Comparison of ENCODE assay signal across 18 mouse cellular contexts in genomic region chr2:156951301-156952094, GRCm38 (mm10). TPM values are rescaled to one million over a fixed set of nuclear protein-coding genes. Genes with fewer than 3 reads are reported as not detected.
DNase-seq lines count a peak whose midpoint lies in the region; ATAC-seq and TF ChIP-seq lines count a peak whose summit lies in the region.
"Had no signal": no experiment of that assay in that cellular context is flagged by ENCODE, and none has a peak within 500 bp of the region (broad histone marks: within the 10 kb centered on the region; RNA-seq: fewer than 3 reads in every experiment).

No protein-coding gene starts in this region.

- H3K4me3 ChIP-seq in forebrain, embryonic 16.5 days (replicated peaks; ENCODE audit: low read length) = no peak overlapping the region
- H3K4me3 ChIP-seq in forebrain, embryonic 13.5 days = no peak overlapping the region
- H3K4me3 ChIP-seq in liver, adult 2 months (ENCODE audit: insufficient read depth, low read depth, low read length) = no peak overlapping the region
- H3K4me3 ChIP-seq in liver, embryonic 15.5 days (replicated peaks) = no peak overlapping the region
- H3K4me3 ChIP-seq: heart, embryonic 12.5 days; midbrain, embryonic 12.5 days; myocyte had no signal

- no peaks in the 10 kb centered on the region for H3K27me3 ChIP-seq in forebrain, embryonic 16.5 days (replicated peaks; ENCODE audit: control insufficient read depth, insufficient read depth, low read length)
- no peaks in the 10 kb centered on the region for H3K27me3 ChIP-seq in forebrain, embryonic 13.5 days
- no peaks in the 10 kb centered on the region for H3K27me3 ChIP-seq in liver, adult 2 months (ENCODE audit: control insufficient read depth, insufficient read depth, low read length)
- H3K27me3 ChIP-seq in liver, embryonic 15.5 days = no peaks in the 10 kb centered on the region
- H3K27me3 ChIP-seq: heart, embryonic 12.5 days; midbrain, embryonic 12.5 days; Patski had no signal

- peaks cover 6% of the 10 kb centered on the region; the same call in 1 of the 2 replicates for H3K4me1 ChIP-seq in forebrain, embryonic 16.5 days (replicated peaks; ENCODE audit: control insufficient read depth, insufficient read depth, low read length)
- H3K4me1 ChIP-seq in forebrain, embryonic 13.5 days = no peaks in the 10 kb centered on the region
- H3K4me1 ChIP-seq in liver, adult 2 months (ENCODE audit: control insufficient read depth, insufficient read depth, low read length) = no peaks in the 10 kb centered on the region
- peaks cover 26% of the 10 kb centered on the region for H3K4me1 ChIP-seq in liver, embryonic 15.5 days (replicated peaks)
- H3K4me1 ChIP-seq: midbrain, embryonic 12.5 days had no signal

- no peaks in the 10 kb centered on the region; the same call in 1 of the 2 replicates for H3K79me2 ChIP-seq in liver, adult 2 months (ENCODE audit: control insufficient read depth, insufficient read depth, low read length)

- no peak for TF ChIP-seq POLR2A in liver, adult 2 months (IDR thresholded peaks at IDR 0.05; ENCODE audit: extremely low read depth, insufficient read depth, low read length)

- H3K27ac ChIP-seq in forebrain, embryonic 16.5 days (ENCODE audit: low read length) = peak overlapping the region; percentile 7
- H3K27ac ChIP-seq in forebrain, embryonic 13.5 days = no peak overlapping the region
- no peak overlapping the region for H3K27ac ChIP-seq in liver, adult 2 months (replicated peaks; ENCODE audit: insufficient read depth, low read depth, low read length)
- H3K27ac ChIP-seq in liver, embryonic 15.5 days (replicated peaks) = 0 out of 2 replicates have a peak overlapping the region, but pooled peaks have one; percentile 0
- H3K27ac ChIP-seq: midbrain, embryonic 12.5 days had no signal

- no peaks in the 10 kb centered on the region for H3K36me3 ChIP-seq in forebrain, embryonic 16.5 days (ENCODE audit: control insufficient read depth, insufficient read depth)
- peaks cover 27% of the 10 kb centered on the region for H3K36me3 ChIP-seq in forebrain, embryonic 13.5 days (ENCODE audit: poor library complexity, severe bottlenecking)
- H3K36me3 ChIP-seq in liver, adult 2 months (ENCODE audit: control insufficient read depth, insufficient read depth, low read length) = peaks cover 27% of the 10 kb centered on the region
- H3K36me3 ChIP-seq in liver, embryonic 15.5 days (replicated peaks) = peaks cover 36% of the 10 kb centered on the region

- no peak overlapping the region for H3K4me2 ChIP-seq in forebrain, embryonic 16.5 days (ENCODE audit: low read length)
- H3K4me2 ChIP-seq in forebrain, embryonic 13.5 days = no peak overlapping the region
- no peak overlapping the region for H3K4me2 ChIP-seq in liver, embryonic 15.5 days
- H3K4me2 ChIP-seq: heart, embryonic 12.5 days; midbrain, embryonic 12.5 days had no signal

- DNase-seq in liver, adult 2 months (ENCODE audit: extremely low read depth, low read depth, low spot score) = peak; percentile 66
- no peak for DNase-seq in liver
- DNase-seq in spleen, postnatal 36 days (ENCODE audit: low spot score in 2 of 2) = no peak
- DNase-seq in thymus, postnatal 4 days = no peak
- no peak for DNase-seq in gastrocnemius, postnatal 36 days
- DNase-seq: cerebellum, adult 9-11 months; embryo, embryonic 11 days; gastrocnemius, postnatal 14 days; heart, postnatal 36 days; right cerebral cortex, adult 18-20 months had no signal

- no peak for ATAC-seq in forebrain, embryonic 16.5 days
- no peak for ATAC-seq in forebrain, embryonic 13.5 days
- peak; percentile 64 for ATAC-seq in liver, embryonic 15.5 days (ENCODE audit: insufficient read depth)
- ATAC-seq: hindbrain, embryonic 16.5 days; Patski had no signal

- H3K9ac ChIP-seq in forebrain, embryonic 16.5 days (replicated peaks; ENCODE audit: low read depth, low read length) = no peak overlapping the region
- H3K9ac ChIP-seq in forebrain, embryonic 13.5 days = no peak overlapping the region
- H3K9ac ChIP-seq in liver, adult 2 months (ENCODE audit: low read depth, low read length) = no peak overlapping the region
- H3K9ac ChIP-seq in liver, embryonic 15.5 days = no peak overlapping the region
- H3K9ac ChIP-seq: heart, embryonic 12.5 days; midbrain, embryonic 12.5 days had no signal

- intact Hi-C loops in gastrocnemius, postnatal 36 days (cut with DNase I) = no loop called here

- H3K9me3 ChIP-seq in forebrain, embryonic 16.5 days (ENCODE audit: control insufficient read depth, low read length) = no peaks in the 10 kb centered on the region
- H3K9me3 ChIP-seq in forebrain, embryonic 13.5 days (replicated peaks) = no peaks in the 10 kb centered on the region
- H3K9me3 ChIP-seq in liver, embryonic 15.5 days (replicated peaks) = no peaks in the 10 kb centered on the region
- H3K9me3 ChIP-seq: heart, embryonic 12.5 days; midbrain, embryonic 12.5 days had no signal

- no peak for TF ChIP-seq CTCF in liver, adult 2 months (IDR thresholded peaks at IDR 0.05; ENCODE audit: low read depth, low read length)

- WGBS in forebrain, embryonic 16.5 days = 92% methylated on average over 10 of the region's 10 CpGs
- 94% methylated on average over 10 of the region's 10 CpGs for WGBS in forebrain, embryonic 13.5 days
- WGBS in liver, adult 2 months = 58% methylated on average over 10 of the region's 10 CpGs
- 85% methylated on average over 10 of the region's 10 CpGs for WGBS in liver, embryonic 15.5 days (ENCODE audit: insufficient replicate concordance)

RNA-seq across cellular contexts. Expression of gene Ndrg3, which starts 40.4 kb away (rescaled TPM):
- 150 and 152 TPM in 2 replicates for polyA plus RNA-seq in forebrain, embryonic 16.5 days (2015; fragmentation: Nextera tagmentation; extraction: Ambion mirVana)
- 68.1 and 72.4 TPM in 2 replicates for polyA plus RNA-seq in forebrain, embryonic 13.5 days (2015; fragmentation: Nextera tagmentation; extraction: Ambion mirVana)
- total RNA-seq in liver, adult 2 months (2014; rRNA removed) = 9.1 and 9.7 TPM in 2 replicates
- 17.6 and 20.8 TPM in 2 replicates for polyA plus RNA-seq in liver, adult 2 months (2012; rRNA removed)
- polyA plus RNA-seq in liver, embryonic 15.5 days (2015; fragmentation: Nextera tagmentation; extraction: Ambion mirVana) = 32.9 and 35.1 TPM in 2 replicates
- 10 to 100 TPM; 25.1 TPM for total RNA-seq in gastrocnemius, postnatal 36 days (2021)

RNA-seq across cellular contexts. Expression of gene Dsn1, which starts 55.5 kb away (rescaled TPM):
- polyA plus RNA-seq in forebrain, embryonic 16.5 days (2015; fragmentation: Nextera tagmentation; extraction: Ambion mirVana) = 20.3 and 22.8 TPM in 2 replicates
- 38.8 TPM in 2 replicates for polyA plus RNA-seq in forebrain, embryonic 13.5 days (2015; fragmentation: Nextera tagmentation; extraction: Ambion mirVana)
- total RNA-seq in liver, adult 2 months (2014; rRNA removed) = 1.0 TPM in 2 replicates
- 0.10 and 0.49 TPM in 2 replicates for polyA plus RNA-seq in liver, adult 2 months (2012; rRNA removed)
- polyA plus RNA-seq in liver, embryonic 15.5 days (2015; fragmentation: Nextera tagmentation; extraction: Ambion mirVana) = 28.9 and 29.5 TPM in 2 replicates
- 1 to 10 TPM; 1.2 to 1.3 TPM for total RNA-seq in gastrocnemius, postnatal 36 days (2021)

Comparison
In these comparisons a context has a peak if more than half of its experiments do, and no peak if none do; other contexts are left out.
1. H3K27ac ChIP-seq: peak in forebrain, embryonic 16.5 days (single experiment) and liver, embryonic 15.5 days (single experiment); none in forebrain, embryonic 13.5 days (single experiment) and liver, adult 2 months (single experiment).
2. RNA of gene Dsn1, which starts 55.5 kb away (polyA plus RNA-seq): 38.8 TPM in forebrain, embryonic 13.5 days, 28.9 to 29.5 TPM in liver, embryonic 15.5 days and 20.3 to 22.8 TPM in forebrain, embryonic 16.5 days; 0.10 to 0.49 TPM in liver, adult 2 months; every median in the first group is over 10 times any median in the second.